Mouse (Mus musculus): ENCODE results near the gene Slc22a17. TPM values are rescaled to one million over a fixed set of nuclear protein-coding genes. Genes with fewer than 3 reads are reported as not detected.

Gene Slc22a17
- total RNA-seq, 2 experiments from 2014 or later = 606 to 608 TPM

DNA sequence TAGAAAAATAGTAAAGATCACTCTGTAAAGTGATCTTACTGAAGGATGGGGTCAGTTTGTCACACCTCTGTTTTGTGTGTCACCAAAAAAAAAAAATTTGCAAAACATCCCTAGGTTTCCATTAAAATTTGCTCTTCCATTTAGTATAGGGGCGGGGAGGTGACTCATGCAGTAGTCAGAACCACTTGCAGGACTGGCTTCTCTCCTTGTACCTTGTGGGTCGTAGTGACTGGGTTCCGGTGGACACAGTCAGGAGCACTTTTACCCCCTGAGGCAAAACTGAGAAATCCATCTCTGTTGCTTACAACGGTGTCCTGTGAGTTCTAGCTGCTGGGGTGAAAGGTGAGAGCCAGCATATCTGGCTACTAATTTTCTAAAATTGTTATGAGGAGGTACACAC is 9.3 kb downstream of the Slc22a17 start:
- DNase-seq (ENCODE audit: low spot score in 2 of 2) = no peak

DNA sequence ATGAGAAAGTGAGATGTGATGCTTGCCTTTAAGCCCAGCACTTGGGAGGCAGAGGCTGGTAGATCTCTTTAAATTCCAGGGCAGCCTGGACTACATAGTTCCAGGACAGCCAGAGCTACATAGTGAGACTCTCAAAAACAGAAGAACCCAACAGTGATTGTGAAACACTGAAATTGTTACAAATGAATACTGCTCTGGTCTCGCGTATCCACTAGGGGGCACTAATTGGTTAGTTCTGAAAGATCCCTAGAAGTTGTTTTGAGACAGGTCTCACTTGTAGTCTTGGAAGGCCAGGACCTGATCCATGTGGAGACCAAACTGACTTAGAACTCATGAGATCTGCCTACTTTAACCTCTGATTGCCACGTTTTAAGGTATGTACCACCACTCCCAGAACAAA is 12.5 kb downstream of the Slc22a17 start:
- DNase-seq (ENCODE audit: low spot score in 2 of 2) = peak; percentile 71 to 74

DNA sequence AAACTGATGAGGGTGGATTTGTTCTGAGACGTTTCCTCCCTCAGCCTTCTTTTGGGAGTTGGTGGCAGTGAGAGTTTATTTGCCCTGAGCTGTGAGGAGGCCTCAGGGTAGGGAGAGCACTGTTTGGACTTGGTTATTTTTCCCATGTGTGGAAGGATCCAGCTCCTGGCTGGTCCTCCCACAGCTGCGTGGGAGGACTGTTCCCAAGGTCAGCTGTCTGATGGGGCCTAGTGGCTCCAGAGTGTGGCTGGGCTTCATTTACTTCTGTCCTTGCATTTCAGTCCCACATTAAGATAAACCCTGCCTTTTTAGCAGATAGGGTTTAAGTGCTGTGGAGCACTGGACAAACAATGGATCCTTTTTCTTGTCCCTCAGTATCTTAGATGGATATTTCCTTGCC is 15.5 kb downstream of the Slc22a17 start:
- no peak for DNase-seq (ENCODE audit: low spot score in 2 of 2)

DNA sequence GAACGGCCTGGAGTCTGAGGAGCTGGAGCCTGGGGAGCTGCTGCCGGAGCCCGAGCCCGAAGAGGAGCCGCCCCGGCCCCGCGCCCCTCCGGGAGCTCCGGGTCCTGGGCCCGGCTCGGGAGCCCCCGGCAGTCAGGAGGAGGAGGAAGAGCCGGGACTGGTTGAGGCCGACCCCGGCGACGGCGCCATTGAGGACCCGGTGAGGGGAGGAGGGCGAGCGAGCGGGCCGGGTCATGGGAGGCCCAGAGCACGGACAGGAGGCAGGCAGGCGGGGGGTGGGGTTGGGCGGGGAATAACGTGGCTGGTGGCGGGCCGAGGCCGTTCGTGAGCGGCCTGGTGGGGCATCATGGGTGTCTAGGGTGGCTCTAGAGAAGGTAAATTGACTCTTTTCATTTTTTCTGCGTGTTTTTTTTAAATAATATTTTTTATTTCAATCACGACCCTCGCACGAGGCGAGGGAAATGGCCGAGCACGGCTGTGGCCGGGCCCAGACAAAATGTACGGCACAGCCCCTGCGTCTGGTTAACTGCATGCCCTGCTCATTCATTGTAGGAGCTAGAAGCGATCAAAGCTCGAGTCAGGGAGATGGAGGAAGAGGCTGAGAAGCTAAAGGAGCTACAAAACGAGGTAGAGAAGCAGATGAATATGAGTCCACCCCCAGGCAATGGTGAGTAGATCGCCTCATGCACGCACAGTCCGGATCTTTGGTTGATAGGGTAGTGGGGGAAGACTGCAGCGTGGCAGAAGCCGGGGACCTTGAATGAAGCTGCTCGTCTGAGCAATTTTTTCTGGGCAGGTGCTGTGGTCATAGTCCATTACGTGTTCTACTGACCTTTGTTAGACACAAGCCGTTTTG is 18.4 kb downstream of the Slc22a17 start:
- no peak for DNase-seq (ENCODE audit: low spot score in 2 of 2)

DNA sequence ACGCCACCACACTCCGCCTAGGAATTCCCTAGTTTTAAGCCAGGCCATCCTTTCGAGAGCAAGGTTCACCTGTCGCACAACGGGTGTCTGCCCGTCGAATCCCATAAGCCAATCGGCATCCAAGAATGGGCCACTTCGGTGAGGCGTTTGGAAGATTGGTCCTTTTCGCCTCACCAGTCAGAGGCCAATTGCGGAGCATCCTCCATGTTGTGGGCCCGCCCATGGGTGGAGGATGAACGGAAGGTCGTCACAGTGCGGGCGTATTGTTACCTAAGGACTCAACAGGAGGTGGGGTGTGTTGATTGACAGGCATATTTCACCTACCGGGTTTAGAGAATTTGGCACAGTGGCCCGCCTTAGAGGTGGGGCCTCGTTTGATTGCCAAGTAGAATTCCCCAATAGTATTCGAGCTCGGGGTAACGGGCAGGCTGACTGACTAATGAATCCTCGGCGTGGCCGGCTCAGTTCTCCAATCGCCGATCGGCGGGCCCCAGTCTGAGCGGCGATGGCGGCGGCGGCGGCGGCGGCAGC is 19.2 kb downstream of the Slc22a17 start:
- DNase-seq (ENCODE audit: low spot score in 2 of 2) = peak; percentile 97 to 98

DNA sequence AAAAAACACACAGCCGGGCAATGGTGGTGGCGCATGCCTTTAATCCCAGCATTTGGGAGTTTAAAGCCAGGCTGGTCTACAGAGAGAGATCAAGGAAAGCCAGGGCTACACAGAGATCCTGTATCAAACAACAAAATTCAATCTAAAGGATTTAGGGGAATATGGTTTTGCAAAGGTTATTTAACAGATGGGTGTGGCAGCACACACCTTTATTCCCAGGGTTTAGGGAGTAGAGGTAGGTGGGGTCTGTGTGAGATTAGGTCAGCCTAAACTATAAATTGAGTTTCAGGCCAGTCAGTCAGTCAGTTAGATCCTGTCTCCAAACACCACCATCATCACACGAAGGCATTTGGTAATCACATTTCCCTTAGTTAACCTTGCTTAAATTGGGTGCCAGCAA is 20.7 kb downstream of the Slc22a17 start, which contains the start of gene Pabpn1:
Pabpn1 (plus strand) TSS at position 301 of the 400 bp plus-strand sequence.
- no peak for DNase-seq (ENCODE audit: low spot score in 2 of 2)

DNA sequence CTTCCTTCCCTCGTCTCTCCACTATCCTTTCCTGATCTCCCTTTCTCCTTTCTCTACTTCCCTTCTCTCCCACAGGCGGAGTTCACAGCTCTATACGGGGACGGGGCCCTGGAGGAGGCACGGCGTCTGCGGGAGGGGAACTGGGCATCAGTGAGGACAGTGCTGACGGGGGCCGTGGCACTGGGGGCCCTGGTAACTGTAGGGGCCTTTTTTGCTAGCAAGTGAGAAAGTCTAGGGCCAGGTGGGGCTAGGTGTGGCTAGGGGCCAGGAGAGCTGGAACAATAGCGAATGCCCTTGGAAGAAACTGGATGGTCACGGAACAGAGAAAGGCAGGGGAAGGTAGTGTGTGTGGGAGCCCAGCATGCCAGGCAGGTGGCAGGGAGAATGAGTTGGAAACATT is 27.6 kb downstream of the Slc22a17 start:
- DNase-seq (ENCODE audit: low spot score in 2 of 2) = no peak

DNA sequence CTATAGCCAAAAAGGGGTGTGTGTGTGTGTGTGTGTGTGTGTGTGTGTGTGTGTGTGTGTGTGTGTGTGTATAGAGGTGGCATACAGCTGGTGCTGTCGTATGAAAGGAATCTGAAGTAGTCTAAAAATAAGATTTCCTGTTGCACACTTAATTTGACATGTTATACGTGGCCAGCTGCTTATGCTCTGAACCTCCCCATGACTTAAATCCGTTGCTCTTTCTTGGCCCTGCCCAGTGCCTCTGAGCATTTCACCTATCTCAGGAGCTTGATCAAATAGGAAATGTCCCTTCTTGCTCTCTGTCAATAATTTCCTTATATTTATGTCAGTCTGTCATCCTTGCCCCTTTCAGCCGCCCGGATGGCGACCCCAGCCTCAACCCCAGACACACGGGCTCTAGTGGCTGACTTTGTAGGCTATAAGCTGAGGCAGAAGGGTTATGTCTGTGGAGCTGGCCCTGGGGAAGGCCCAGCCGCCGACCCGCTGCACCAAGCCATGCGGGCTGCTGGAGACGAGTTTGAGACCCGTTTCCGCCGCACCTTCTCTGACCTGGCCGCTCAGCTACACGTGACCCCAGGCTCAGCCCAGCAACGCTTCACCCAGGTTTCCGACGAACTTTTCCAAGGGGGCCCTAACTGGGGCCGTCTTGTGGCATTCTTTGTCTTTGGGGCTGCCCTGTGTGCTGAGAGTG is 28.8 kb downstream of the Slc22a17 start:
- DNase-seq (ENCODE audit: low spot score in 2 of 2) = no peak

DNA sequence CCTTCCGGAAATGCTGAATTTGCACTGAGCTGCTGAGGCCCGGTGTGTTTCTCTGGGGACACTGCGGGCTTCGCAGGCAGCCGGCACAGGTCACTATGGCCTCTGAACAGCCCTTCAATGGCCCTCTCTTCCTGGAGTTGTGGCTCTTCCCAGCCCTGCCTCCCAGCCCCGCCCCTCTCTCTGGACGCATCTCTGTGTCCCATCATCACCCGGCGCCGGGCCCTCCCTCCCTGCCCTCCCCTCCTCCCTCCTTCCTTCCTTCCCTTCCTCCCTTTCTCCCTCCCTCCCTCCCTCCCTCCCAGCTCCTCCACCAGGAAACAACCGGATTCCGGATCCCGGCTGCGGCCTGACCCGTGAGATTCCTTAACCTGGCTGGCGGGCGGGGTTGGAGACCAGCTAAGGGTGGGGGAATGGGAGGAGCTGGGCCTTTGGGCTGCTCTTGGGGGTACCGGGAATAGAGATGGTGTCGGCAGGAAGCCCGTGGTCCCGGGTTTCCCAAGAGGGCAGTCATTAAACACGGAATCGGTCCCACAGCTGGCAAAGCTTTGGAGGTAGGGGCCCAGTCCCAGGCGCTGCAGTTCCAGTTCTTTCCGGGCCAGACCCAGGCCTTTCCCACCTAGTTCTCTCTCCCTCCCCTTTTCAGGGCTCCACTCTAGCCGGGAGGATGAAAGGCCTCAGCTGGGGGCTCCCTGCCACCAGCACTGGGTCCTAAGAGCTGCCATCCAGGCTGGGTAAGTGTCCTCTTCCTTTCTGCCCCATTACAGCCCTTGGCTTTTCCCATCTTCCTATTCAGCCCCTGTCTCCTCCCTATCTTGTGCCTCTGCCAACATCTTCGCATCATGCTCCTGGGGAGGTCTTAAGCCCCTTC is 29.5 kb downstream of the Slc22a17 start, which contains the start of the genes Bcl2l2 and Gm20521:
Bcl2l2 (plus strand) TSS at position 224 of the 868 bp plus-strand sequence.
Gm20521 (plus strand) TSS at position 288 of the 868 bp plus-strand sequence.
- peak; percentile 75 to 81 for DNase-seq (ENCODE audit: low spot score in 2 of 2)

DNA sequence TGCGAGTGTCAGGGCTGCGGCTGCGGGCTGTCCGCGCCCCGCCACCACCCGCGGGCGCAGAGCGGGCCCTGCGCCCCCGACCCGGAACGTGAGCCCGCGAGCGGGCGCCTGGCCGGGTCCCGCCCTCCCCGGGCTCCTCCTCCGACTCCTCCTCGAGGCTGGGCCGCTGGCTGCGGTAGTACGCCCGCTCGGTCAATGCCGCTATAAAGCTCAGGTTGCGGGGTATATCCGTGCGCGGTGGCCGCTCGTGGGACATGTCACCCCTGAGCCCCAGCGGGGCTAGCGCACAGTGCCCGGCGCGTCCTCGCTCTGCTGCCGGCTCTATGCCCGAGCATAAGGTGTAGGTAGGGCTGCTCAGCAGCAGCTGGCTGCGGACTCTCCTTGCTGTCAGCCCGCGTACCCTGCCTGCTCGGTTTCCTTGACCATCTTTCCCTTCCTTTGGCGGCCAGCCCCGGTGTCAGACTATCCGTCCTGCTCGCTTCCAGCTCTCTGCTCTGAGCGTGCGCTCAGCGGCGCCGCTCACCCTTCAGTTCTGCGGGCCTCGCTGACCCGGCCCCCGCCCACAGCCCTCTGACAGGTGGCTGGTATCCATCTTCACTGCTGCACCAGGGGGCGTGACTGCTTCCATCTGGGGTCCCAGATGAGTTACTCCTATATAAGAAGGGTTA is 35.8 kb downstream of the Slc22a17 start, which contains the start of gene Ppp1r3e:
Ppp1r3e (minus strand) TSS at position 503 of the 668 bp plus-strand sequence.
- peak; percentile 58 to 75 for DNase-seq (ENCODE audit: low spot score in 2 of 2)

DNA sequence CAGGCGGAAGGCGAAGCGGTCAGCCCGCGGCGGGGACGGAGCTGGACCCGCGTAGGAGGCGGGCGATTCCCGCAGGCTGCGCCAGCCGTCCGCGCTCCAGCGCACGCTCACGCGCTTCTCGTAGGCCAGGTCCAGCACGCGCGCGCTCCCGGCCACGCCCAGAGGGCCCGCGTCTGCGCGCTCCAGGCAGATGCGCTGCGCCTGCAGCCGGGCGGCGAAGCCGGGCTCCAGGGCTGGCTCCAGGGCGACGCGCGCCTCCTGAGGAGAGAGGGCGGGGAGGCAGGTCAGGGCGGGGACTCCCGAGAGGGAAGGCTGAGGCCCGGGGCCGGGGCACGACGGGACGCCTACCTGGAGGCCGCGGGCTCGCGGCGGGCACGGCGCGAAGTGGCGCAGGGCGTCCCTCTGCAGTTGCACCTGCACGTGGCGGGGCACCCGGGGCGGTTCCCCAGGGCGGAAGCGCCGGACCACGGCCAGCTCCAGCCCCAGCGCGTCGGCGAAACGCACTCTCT is 36.3 kb downstream of the Slc22a17 start:
- DNase-seq (ENCODE audit: low spot score in 2 of 2) = peak; percentile 85 to 92

DNA sequence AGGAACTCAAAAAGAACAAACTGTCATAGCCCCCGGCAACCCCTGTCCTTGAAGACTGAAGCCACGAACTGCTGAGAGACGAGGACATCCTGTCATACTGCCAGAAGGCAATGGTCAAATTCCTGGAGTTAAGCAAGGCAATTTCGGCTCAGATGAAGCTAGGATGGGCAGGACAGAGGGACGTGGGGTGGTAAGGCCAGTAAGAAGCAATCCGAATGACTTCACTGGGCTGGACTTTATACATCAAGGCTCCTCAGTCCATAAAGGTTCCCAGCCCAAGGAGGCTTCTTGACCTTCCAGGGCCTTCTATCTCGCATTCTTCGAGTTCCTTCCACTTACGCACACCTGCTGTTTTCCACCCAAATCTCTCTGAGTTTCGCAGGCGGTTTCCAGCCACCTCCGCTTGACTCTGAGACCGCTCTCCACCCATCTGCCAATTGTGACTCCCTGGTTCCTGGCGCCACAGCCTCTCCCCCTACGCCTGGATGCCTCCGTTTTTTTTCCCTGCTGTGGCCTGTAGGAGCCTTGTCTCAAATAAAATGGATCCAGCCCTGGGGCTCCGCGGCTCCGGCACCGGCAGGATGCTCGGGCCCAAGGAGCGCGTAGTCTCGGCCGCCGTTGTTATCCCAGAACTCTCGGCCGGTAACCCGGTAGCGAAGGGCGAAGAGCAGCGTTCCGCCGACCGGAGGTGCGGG is 36.9 kb downstream of the Slc22a17 start:
- DNase-seq (ENCODE audit: low spot score in 2 of 2) = no peak

DNA sequence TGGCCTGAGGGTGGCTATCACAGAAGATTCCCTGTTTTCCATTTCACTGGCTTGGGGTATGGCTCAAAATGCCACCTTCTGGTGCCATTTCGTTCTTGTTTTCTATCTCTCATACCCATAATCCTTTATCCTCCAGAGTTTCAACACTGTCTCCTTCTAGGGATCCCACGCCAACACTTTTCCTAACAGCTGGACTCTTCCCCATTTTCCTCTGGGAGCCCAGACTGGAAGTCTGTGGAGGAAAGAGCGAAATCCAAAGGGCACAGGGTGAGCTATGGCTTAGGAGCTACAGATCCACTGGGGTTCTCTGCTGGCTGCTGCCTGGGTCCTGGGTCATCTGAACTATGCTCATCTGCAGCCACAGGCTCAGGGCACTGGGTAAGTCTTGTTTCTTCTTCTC is 38.8 kb downstream of the Slc22a17 start:
- no peak for DNase-seq (ENCODE audit: low spot score in 2 of 2)

DNA sequence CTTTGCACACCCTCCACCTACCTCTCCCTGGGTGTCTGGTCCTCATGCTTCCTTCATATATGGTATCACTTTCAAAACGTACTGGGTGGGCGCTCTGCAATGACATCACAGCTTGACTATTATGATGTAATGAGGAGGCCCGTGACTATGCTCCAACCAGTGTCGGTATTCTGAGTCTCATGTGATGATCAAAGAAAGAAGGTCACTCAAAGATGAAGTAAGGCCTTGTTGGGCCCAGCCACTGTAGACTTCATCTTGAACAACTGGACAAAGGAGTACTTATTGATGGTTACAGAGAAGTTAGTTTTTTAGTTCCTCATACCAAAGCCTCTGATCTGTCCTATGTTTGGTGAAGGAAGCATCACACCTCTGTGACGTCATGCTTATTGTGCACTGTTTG is 42.1 kb downstream of the Slc22a17 start, which contains the start of gene Homez:
Homez (minus strand) TSS at position 101 of the 400 bp plus-strand sequence.
- no peak for DNase-seq (ENCODE audit: low spot score in 2 of 2)

DNA sequence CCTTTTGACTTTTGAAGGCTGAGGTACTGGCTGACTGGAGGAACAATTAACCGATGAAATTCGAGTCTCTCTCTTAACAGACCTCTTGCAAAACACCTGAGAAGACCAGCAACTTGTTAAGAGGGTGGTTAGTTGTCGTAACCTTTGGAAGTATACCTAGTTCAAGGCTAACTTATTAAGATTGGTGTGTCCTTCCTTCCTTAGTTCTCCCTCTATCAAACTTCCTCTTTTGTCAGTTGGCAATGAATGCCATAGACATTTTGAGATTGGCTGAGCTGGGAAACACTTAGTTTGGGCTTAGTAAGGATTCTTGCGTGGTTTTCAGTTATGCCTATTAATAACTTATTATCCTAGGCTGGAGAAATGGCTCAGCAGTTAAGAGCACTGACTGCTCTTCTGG is 44.9 kb downstream of the Slc22a17 start:
- no peak for DNase-seq (ENCODE audit: low spot score in 2 of 2)

DNA sequence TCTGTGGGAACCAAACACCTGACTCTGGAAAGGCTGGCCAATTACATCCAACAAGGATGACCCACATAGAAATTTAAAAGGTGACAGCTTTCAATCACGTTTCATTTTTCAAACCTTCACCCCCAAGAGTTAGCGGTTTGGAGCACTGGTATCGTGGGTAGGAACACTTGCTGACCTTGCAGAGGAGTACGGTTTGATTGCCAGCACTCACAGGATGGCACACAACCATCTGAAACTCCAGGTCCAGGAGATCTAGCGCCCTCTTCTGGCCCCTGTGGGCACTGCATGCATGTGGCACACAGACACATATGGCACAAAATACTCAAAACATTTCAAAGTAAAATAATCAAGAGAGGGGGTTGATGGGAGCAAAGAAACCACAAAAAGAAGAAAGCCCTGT is 46.0 kb downstream of the Slc22a17 start:
- DNase-seq (ENCODE audit: low spot score in 2 of 2) = no peak

DNA sequence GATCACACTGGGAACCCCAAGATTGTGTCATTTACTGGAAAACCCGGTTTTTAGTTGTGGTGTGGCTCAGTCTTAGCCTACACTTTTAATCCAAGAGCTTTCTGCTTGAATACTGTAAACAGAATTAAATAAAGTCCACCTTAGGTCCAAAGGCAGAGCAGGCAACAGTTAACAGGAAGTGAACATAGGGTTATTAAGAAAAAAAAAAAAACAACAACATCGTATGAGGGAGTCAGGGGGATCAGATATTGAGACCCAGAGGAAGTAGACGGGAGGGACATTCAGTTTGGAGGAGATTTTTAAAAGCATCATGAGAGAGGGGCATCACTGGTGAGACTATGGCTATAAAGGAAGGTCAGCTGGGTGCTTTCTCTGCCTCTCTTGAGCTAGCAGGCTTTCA is 46.7 kb downstream of the Slc22a17 start:
- DNase-seq (ENCODE audit: low spot score in 2 of 2) = no peak

DNA sequence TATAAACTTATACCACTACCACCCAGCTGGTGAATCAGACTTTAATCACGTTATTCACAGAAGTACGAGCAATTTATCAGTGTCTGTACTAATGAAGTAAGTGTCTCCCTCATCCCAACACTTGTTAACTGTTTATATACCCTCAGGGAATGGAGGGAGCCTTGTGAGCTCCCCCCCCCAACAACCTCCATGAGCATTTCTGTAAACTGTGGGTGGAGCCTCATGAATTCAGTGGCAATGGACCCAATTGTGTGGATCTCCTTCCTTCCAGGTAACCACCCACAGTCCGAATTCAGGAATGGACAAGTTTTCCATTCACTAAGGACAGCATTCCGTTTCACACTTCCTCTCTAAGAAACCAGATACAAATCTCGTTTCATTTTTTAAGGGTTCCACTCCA is 47.3 kb downstream of the Slc22a17 start:
- DNase-seq (ENCODE audit: low spot score in 2 of 2) = no peak

DNA sequence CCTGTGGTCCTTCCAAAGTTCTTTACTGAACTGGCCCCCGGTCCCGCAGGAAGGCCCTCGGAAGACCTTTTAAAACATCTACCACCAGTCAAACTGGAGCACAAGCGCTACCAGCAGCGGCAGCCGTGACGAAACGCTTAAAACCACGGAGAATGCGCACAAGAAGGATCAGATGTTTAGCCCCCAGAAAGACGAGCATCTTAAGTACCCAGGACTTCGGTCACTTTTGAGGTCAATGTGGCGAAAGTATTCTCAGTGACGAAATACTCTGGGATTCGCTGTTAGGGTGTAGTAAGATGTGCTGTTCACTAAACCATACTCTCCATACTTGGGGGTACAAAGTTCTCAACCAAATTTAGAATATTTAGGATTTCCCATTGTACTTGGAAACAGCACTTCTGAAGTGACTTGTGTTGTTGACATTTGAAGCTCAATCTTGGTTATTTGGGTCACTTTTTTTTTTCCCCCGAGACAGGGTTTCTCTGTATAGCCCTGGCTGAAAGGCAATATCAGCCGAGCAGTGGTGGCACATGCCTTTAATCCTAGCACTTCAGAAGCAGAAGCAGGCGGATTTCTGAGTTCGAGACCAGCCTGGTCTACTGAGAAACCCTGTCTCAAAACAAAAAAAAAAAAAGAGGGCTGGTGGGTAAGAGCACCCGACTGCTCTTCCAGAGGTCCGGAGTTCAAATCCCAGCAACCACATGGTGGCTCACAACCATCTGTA is 48.5 kb downstream of the Slc22a17 start:
- no peak for DNase-seq (ENCODE audit: low spot score in 2 of 2)

Data from layer of hippocampus, postnatal 10 days (tissue).